Mouse (Mus musculus): ENCODE measurements around the gene Galnt17. TPM values are rescaled to one million over a fixed set of nuclear protein-coding genes. Genes with fewer than 3 reads are reported as not detected.

Galnt17 gene
- total RNA-seq, 2 experiments from 2014 or later: 9.1 to 11.1 TPM

GRCm38 (mm10) chr5:130979321-130979720, 329.0 kb downstream of the Galnt17 start:
- intact Hi-C loops (cut with DNase I; ENCODE audit: low total_unique reads): no loop called here
- DNase-seq: no peak

GRCm38 (mm10) chr5:130978871-130979270, 329.4 kb downstream of the Galnt17 start:
- intact Hi-C loops (cut with DNase I; ENCODE audit: low total_unique reads): no loop called here
- DNase-seq: no peak

- no peak for DNase-seq
These were observed 330.3 kb downstream of the Galnt17 start for GRCm38 (mm10) chr5:130977999-130978398.

GRCm38 (mm10) chr5:130952361-130952760, 355.9 kb downstream of the Galnt17 start:
- no peak for DNase-seq
- intact Hi-C loops (cut with DNase I; ENCODE audit: low total_unique reads): no loop called here

More at GRCm38 (mm10) chr5:130977999-130978398, 330.3 kb downstream of the Galnt17 start:
- intact Hi-C loops (cut with DNase I; ENCODE audit: low total_unique reads): no loop called here

GRCm38 (mm10) chr5:130950894-130951400, 357.4 kb downstream of the Galnt17 start:
- DNase-seq: peak; percentile 4
- intact Hi-C loops (cut with DNase I; ENCODE audit: low total_unique reads): no loop called here

GRCm38 (mm10) chr5:130950421-130950820, 357.9 kb downstream of the Galnt17 start:
- DNase-seq: no peak
- intact Hi-C loops (cut with DNase I; ENCODE audit: low total_unique reads): no loop called here

- intact Hi-C loops (cut with DNase I; ENCODE audit: low total_unique reads): no loop called here
- no peak for DNase-seq
These were observed 358.6 kb downstream of the Galnt17 start for GRCm38 (mm10) chr5:130949710-130950109.

- DNase-seq: peak; percentile 51
- intact Hi-C loops (cut with DNase I; ENCODE audit: low total_unique reads): no loop called here
These were observed 369.2 kb downstream of the Galnt17 start for GRCm38 (mm10) chr5:130938911-130939608.

- DNase-seq: no peak
- intact Hi-C loops (cut with DNase I; ENCODE audit: low total_unique reads): no loop called here
These were observed 370.0 kb downstream of the Galnt17 start for GRCm38 (mm10) chr5:130938274-130938741.

GRCm38 (mm10) chr5:130930999-130931398, 377.3 kb downstream of the Galnt17 start:
- intact Hi-C loops (cut with DNase I; ENCODE audit: low total_unique reads): no loop called here
- no peak for DNase-seq

- intact Hi-C loops (cut with DNase I; ENCODE audit: low total_unique reads): no loop called here
- no peak for DNase-seq
These were observed 380.5 kb downstream of the Galnt17 start for GRCm38 (mm10) chr5:130927794-130928149.

- intact Hi-C loops (cut with DNase I; ENCODE audit: low total_unique reads): no loop called here
- DNase-seq: no peak
These were observed 381.0 kb downstream of the Galnt17 start for GRCm38 (mm10) chr5:130927138-130927793.

GRCm38 (mm10) chr5:130925681-130926080, 382.6 kb downstream of the Galnt17 start:
- intact Hi-C loops (cut with DNase I; ENCODE audit: low total_unique reads): no loop called here
- no peak for DNase-seq

- no peak for DNase-seq
- intact Hi-C loops (cut with DNase I; ENCODE audit: low total_unique reads): no loop called here
These were observed 384.0 kb downstream of the Galnt17 start for GRCm38 (mm10) chr5:130924245-130924827.

- intact Hi-C loops (cut with DNase I; ENCODE audit: low total_unique reads): no loop called here
- DNase-seq: no peak
These were observed 388.3 kb downstream of the Galnt17 start for GRCm38 (mm10) chr5:130919969-130920368.

GRCm38 (mm10) chr5:130914606-130915005, 393.7 kb downstream of the Galnt17 start:
- no peak for DNase-seq
- intact Hi-C loops (cut with DNase I; ENCODE audit: low total_unique reads): no loop called here

- DNase-seq: no peak
- intact Hi-C loops (cut with DNase I; ENCODE audit: low total_unique reads): no loop called here
These were observed 396.7 kb downstream of the Galnt17 start for GRCm38 (mm10) chr5:130911551-130911950.

GRCm38 (mm10) chr5:130901736-130902135, 406.6 kb downstream of the Galnt17 start:
- intact Hi-C loops (cut with DNase I; ENCODE audit: low total_unique reads): no loop called here

GRCm38 (mm10) chr5:130895991-130896390, 412.3 kb downstream of the Galnt17 start:
- intact Hi-C loops (cut with DNase I; ENCODE audit: low total_unique reads): no loop called here
- no peak for DNase-seq

More at GRCm38 (mm10) chr5:130901736-130902135, 406.6 kb downstream of the Galnt17 start:
- no peak for DNase-seq

GRCm38 (mm10) chr5:130891735-130892134, 416.6 kb downstream of the Galnt17 start:
- no peak for DNase-seq
- intact Hi-C loops (cut with DNase I; ENCODE audit: low total_unique reads): no loop called here

Measured in gastrocnemius, postnatal 14 days (tissue).